In the genomic region with DNA sequence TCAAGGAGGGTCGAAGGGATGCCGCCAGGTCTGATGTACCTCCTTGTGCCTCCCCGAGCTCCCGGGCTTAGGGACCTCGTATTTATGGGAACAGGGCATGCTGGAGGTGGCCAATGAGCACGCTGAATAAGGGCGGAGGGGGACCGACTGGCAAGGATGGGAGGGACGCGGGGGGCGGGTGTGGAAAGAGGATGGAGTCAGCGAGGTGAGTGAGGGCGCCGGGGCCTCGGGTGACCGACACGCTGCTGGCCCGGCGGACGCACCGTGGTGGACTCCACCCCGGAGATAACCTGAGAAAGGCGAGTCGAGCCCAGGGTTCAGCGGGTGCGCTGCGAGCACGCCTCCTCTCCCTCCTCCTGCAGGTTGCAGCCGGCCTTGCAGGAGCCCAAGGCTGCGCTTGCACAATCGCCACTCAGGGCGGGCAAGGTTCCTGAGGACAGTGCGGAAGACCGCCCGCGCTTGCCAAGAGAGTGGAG, we compare ENCODE assay signal across 7 mouse cellular contexts. TPM values are rescaled to one million over a fixed set of nuclear protein-coding genes. Genes with fewer than 3 reads are reported as not detected.
DNase-seq lines count a peak whose midpoint lies in the region; ATAC-seq and TF ChIP-seq lines count a peak whose summit lies in the region.

A gene (minus strand): TSS at position 55 of the 476 bp plus-strand sequence.

- H3K27ac ChIP-seq in forebrain, postnatal 0 days (ENCODE audit: low read depth, low read length): no peak within 1 kb of the TSS
- H3K27ac ChIP-seq in hindbrain, embryonic 14.5 days: no peak within 1 kb of the TSS
- H3K27ac ChIP-seq in midbrain, embryonic 14.5 days (replicated peaks; ENCODE audit: low read depth, low read length): no peak within 1 kb of the TSS
- H3K27ac ChIP-seq in thymus, adult 2 months (ENCODE audit: control insufficient read depth, insufficient read depth, low read length): no peak within 1 kb of the TSS

- peak; percentile 48 for TF ChIP-seq CTCF in forebrain, postnatal 0 days (IDR thresholded peaks at IDR 0.05; ENCODE audit: low read depth)
- TF ChIP-seq CTCF in thymus, adult 2 months (IDR thresholded peaks at IDR 0.05; ENCODE audit: borderline replicate concordance, control insufficient read depth, extremely low read depth, insufficient read depth, low read length, poor library complexity): no peak

- H3K9ac ChIP-seq in forebrain, postnatal 0 days: no peak within 1 kb of the TSS
- H3K9ac ChIP-seq in hindbrain, embryonic 14.5 days: peak within 1 kb of the TSS; percentile 28; the same call in 1 of the 2 replicates
- H3K9ac ChIP-seq in midbrain, embryonic 14.5 days (replicated peaks; ENCODE audit: low read length): peak within 1 kb of the TSS; percentile 20; the same call in 1 of the 2 replicates

- H3K4me1 ChIP-seq in forebrain, postnatal 0 days (ENCODE audit: insufficient read depth): no peaks in the 10 kb centered on the region; the same call in 1 of the 2 replicates
- H3K4me1 ChIP-seq in hindbrain, embryonic 14.5 days (replicated peaks; ENCODE audit: control insufficient read depth, insufficient read depth, low read length): peaks cover 12% of the 10 kb centered on the region; the same call in 1 of the 2 replicates
- H3K4me1 ChIP-seq in midbrain, embryonic 14.5 days (ENCODE audit: control insufficient read depth, insufficient read depth, low read length): peaks cover 7% of the 10 kb centered on the region; the same call in 1 of the 2 replicates
- H3K4me1 ChIP-seq in thymus, adult 2 months (replicated peaks; ENCODE audit: control insufficient read depth, insufficient read depth, low read length): no peaks in the 10 kb centered on the region

- H3K4me3 ChIP-seq in forebrain, postnatal 0 days (ENCODE audit: low read depth, low read length): peak within 1 kb of the TSS; percentile 25
- H3K4me3 ChIP-seq in hindbrain, embryonic 14.5 days (replicated peaks; ENCODE audit: low read length): peak within 1 kb of the TSS; percentile 20
- peak within 1 kb of the TSS; percentile 30 for H3K4me3 ChIP-seq in midbrain, embryonic 14.5 days (replicated peaks; ENCODE audit: low read depth, low read length)
- H3K4me3 ChIP-seq in thymus, adult 2 months (ENCODE audit: control insufficient read depth, insufficient read depth, low read length): no peak within 1 kb of the TSS

- 2% methylated on average over 36 of the region's 36 CpGs for WGBS in forebrain, postnatal 0 days
- 1% methylated on average over 35 of the region's 36 CpGs for WGBS in hindbrain, embryonic 14.5 days
- under 1% methylated on average over 36 of the region's 36 CpGs for WGBS in midbrain, embryonic 14.5 days
- WGBS in thymus, adult 2 months: 3% methylated on average over 36 of the region's 36 CpGs

- no peak for ATAC-seq in forebrain, postnatal 0 days
- ATAC-seq in hindbrain, embryonic 14.5 days (ENCODE audit: low FRiP score): 0 out of 2 replicates have a peak, but pooled peaks have one; percentile 31
- peak; percentile 37; the same call in 1 of the 2 replicates for ATAC-seq in midbrain, embryonic 14.5 days (ENCODE audit: low FRiP score, low TSS enrichment)

- H3K4me2 ChIP-seq in forebrain, postnatal 0 days (ENCODE audit: low read depth): peak within 1 kb of the TSS; percentile 35
- peak within 1 kb of the TSS; percentile 46 for H3K4me2 ChIP-seq in hindbrain, embryonic 14.5 days (replicated peaks)
- peak within 1 kb of the TSS; percentile 53 for H3K4me2 ChIP-seq in midbrain, embryonic 14.5 days (ENCODE audit: low read length)

- no peaks in the 10 kb centered on the region for H3K9me3 ChIP-seq in forebrain, postnatal 0 days (ENCODE audit: low read length)
- no peaks in the 10 kb centered on the region for H3K9me3 ChIP-seq in hindbrain, embryonic 14.5 days (ENCODE audit: control insufficient read depth, low read length)
- no peaks in the 10 kb centered on the region for H3K9me3 ChIP-seq in midbrain, embryonic 14.5 days (ENCODE audit: control insufficient read depth, low read length)

- DNase-seq in adrenal gland, postnatal 4 days (ENCODE audit: low spot score in 2 of 2): peak; percentile 22 to 33
- no peak for DNase-seq in forebrain, postnatal 0 days
- no peak for DNase-seq in hindbrain, embryonic 14.5 days (ENCODE audit: low spot score)
- DNase-seq in liver: peak; percentile 24
- DNase-seq in midbrain, embryonic 14.5 days: peak; percentile 71
- no peak for DNase-seq in thymus, adult 18-20 months
- no peak for DNase-seq in thymus, adult 2 months

- peaks cover 47% of the 10 kb centered on the region for H3K27me3 ChIP-seq in forebrain, postnatal 0 days (ENCODE audit: insufficient read depth, low read length)
- H3K27me3 ChIP-seq in hindbrain, embryonic 14.5 days (ENCODE audit: control insufficient read depth, insufficient read depth, low read length): peaks cover 62% of the 10 kb centered on the region
- H3K27me3 ChIP-seq in midbrain, embryonic 14.5 days (ENCODE audit: control insufficient read depth, insufficient read depth, low read length): peaks cover 42% of the 10 kb centered on the region
- H3K27me3 ChIP-seq in thymus, adult 2 months (ENCODE audit: control insufficient read depth, insufficient read depth, low read length): peaks cover 23% of the 10 kb centered on the region

- no peaks in the 10 kb centered on the region for H3K36me3 ChIP-seq in forebrain, postnatal 0 days (ENCODE audit: insufficient read depth)
- no peaks in the 10 kb centered on the region for H3K36me3 ChIP-seq in hindbrain, embryonic 14.5 days (replicated peaks; ENCODE audit: control insufficient read depth, insufficient read depth)
- H3K36me3 ChIP-seq in midbrain, embryonic 14.5 days (ENCODE audit: control insufficient read depth, insufficient read depth, low read length): no peaks in the 10 kb centered on the region
- no peaks in the 10 kb centered on the region for H3K36me3 ChIP-seq in thymus, adult 2 months (ENCODE audit: control insufficient read depth, insufficient read depth, low read length)

- TF ChIP-seq POLR2A in thymus, adult 2 months (IDR thresholded peaks at IDR 0.05; ENCODE audit: control insufficient read depth, extremely low read depth, insufficient read depth, low read length, poor library complexity): no peak

RNA-seq across cellular contexts. Expression of the gene that starts here (rescaled TPM):
- total RNA-seq in adrenal gland, postnatal 4 days (2021): 1 to 10 TPM in 1 of 2 experiments, not detected in 1; 3.0 TPM
- total RNA-seq in forebrain, postnatal 0 days (2014; rRNA removed): not detected in 2 replicates
- 0.04 TPM in 1 of 2 replicates, not detected in the other for polyA plus RNA-seq in forebrain, postnatal 0 days (2015; fragmentation: Nextera tagmentation; extraction: Ambion mirVana)
- polyA plus RNA-seq in hindbrain, embryonic 14.5 days (2014; fragmentation: Nextera tagmentation; extraction: Ambion mirVana): 0.05 TPM in 2 replicates
- 0.09 and 0.22 TPM in 2 replicates for polyA plus RNA-seq in midbrain, embryonic 14.5 days (2014; fragmentation: Nextera tagmentation; extraction: Ambion mirVana)
- 0.04 TPM in 2 replicates for polyA plus RNA-seq in thymus, adult 2 months (2012; rRNA removed)

Comparison
In these comparisons a context has a peak if more than half of its experiments do, and no peak if none do; other contexts are left out.
1. Peak in ATAC-seq, H3K4me3 ChIP-seq, H3K9ac ChIP-seq and H3K4me2 ChIP-seq in hindbrain, embryonic 14.5 days; RNA of the gene not detected or under 1 TPM.
2. Peak in DNase-seq, ATAC-seq, H3K4me3 ChIP-seq, H3K9ac ChIP-seq and H3K4me2 ChIP-seq in midbrain, embryonic 14.5 days; RNA of the gene not detected or under 1 TPM.
3. DNase-seq: peak in adrenal gland, postnatal 4 days (2 of 2) and liver (single experiment); none in forebrain, postnatal 0 days (single experiment), hindbrain, embryonic 14.5 days (single experiment), thymus, adult 18-20 months (0 of 2) and thymus, adult 2 months (single experiment).
4. Peak in every context shown above with its lines, with median percentiles within 50 percentile points of each other: H3K4me2 ChIP-seq.